Mouse (Mus musculus) ZHBTc4 (cell line): ENCODE measurements around the gene Acoxl.

Source experiments
- DNase-seq: peaks from one replicate; pipeline ENCODE4 v3.0.0-alpha.2; 2011; ENCODE audit warnings: low read depth, low spot score

Gene Acoxl

GRCm38 (mm10) chr2:127838576-127838975 is at the start of gene Acoxl:
Acoxl (plus strand) TSS chr2:127838876.
- DNase-seq: peak; percentile 40

- DNase-seq: no peak
Observed at GRCm38 (mm10) chr2:127789138-127789537, 49.5 kb upstream of the Acoxl start.

GRCm38 (mm10) chr2:127789651-127790270 is 48.9 kb upstream of the Acoxl start:
- DNase-seq: peak; percentile 35

- peak; percentile 94 for DNase-seq
Observed at GRCm38 (mm10) chr2:127791919-127792603, 46.6 kb upstream of the Acoxl start, which contains the start of gene Mtln. Mtln (minus strand) TSS chr2:127792488.

GRCm38 (mm10) chr2:127831401-127832102 is 7.1 kb upstream of the Acoxl start, which contains the start of gene Bub1:
Bub1 (minus strand) TSS chr2:127831865.
- DNase-seq: peak; percentile 97

- DNase-seq: no peak
Observed at GRCm38 (mm10) chr2:127832103-127832832, 6.4 kb upstream of the Acoxl start.

GRCm38 (mm10) chr2:127832833-127833190 is 5.9 kb upstream of the Acoxl start:
- DNase-seq: peak; percentile 63

- DNase-seq: peak; percentile 84
Observed at GRCm38 (mm10) chr2:127839425-127839824, 749 bp downstream of the Acoxl start.

GRCm38 (mm10) chr2:127841402-127841801 is 2.7 kb downstream of the Acoxl start:
- DNase-seq: no peak

- DNase-seq: no peak
Observed at GRCm38 (mm10) chr2:127842421-127842820, 3.7 kb downstream of the Acoxl start.

GRCm38 (mm10) chr2:127845346-127845982 is 6.8 kb downstream of the Acoxl start:
- peak; percentile 25 for DNase-seq

- no peak for DNase-seq
Observed at GRCm38 (mm10) chr2:127846008-127846407, 7.3 kb downstream of the Acoxl start.

- no peak for DNase-seq
Observed at GRCm38 (mm10) chr2:127846571-127846970, 7.9 kb downstream of the Acoxl start.

GRCm38 (mm10) chr2:127850371-127850770 is 11.7 kb downstream of the Acoxl start:
- DNase-seq: no peak

GRCm38 (mm10) chr2:127854332-127854991 is 15.8 kb downstream of the Acoxl start:
- no peak for DNase-seq

- no peak for DNase-seq
Observed at GRCm38 (mm10) chr2:127864381-127864780, 25.7 kb downstream of the Acoxl start.

- DNase-seq: no peak
Observed at GRCm38 (mm10) chr2:127881063-127881462, 42.4 kb downstream of the Acoxl start.

GRCm38 (mm10) chr2:127889432-127889831 is 50.8 kb downstream of the Acoxl start:
- peak; percentile 82 for DNase-seq

- DNase-seq: no peak
Observed at GRCm38 (mm10) chr2:127889979-127890378, 51.3 kb downstream of the Acoxl start.

GRCm38 (mm10) chr2:127890526-127890925 is 51.9 kb downstream of the Acoxl start:
- no peak for DNase-seq

- DNase-seq: no peak
Observed at GRCm38 (mm10) chr2:127891056-127891455, 52.4 kb downstream of the Acoxl start.
